Mouse (Mus musculus) lung, postnatal 0 days (tissue): ENCODE data around the gene Nkx2-5. TPM values are rescaled to one million over a fixed set of nuclear protein-coding genes. Genes with fewer than 3 reads are reported as not detected.

ENCODE experiments used
- ATAC-seq: fragments of 200-750 bp; cut with Nextera tagmentation; 2 replicates; pipeline ENCODE4 v1.8.0; 2017; ENCODE audit warnings: moderate library complexity
- DNase-seq: peaks from one replicate; pipeline ENCODE4 v3.0.0-alpha.2; 2016; ENCODE audit warnings: low spot score
- H3K27ac ChIP-seq: fragments of 300-500 bp; sonication (generic); 2 replicates; pipeline ENCODE4 v1.5.1; 2014; ENCODE audit warnings: antibody characterized with exemption, mild to moderate bottlenecking, low read length, mixed read lengths
- H3K27me3 ChIP-seq: fragments of 300-500 bp; sonication (generic); replicated peaks from 2 replicates; pipeline ENCODE4 v1.6.1; 2014; ENCODE audit warnings: low read length, mixed read lengths; ENCODE audit not compliant: insufficient read depth
- H3K36me3 ChIP-seq: fragments of 300-500 bp; sonication (generic); 2 replicates; pipeline ENCODE4 v1.6.1; 2014; ENCODE audit warnings: low read length, mixed read lengths; ENCODE audit not compliant: insufficient read depth
- H3K4me1 ChIP-seq: fragments of 300-500 bp; sonication (generic); 2 replicates; pipeline ENCODE4 v1.6.1; 2014; ENCODE audit warnings: antibody characterized with exemption, low read depth, low read length, mixed read lengths; ENCODE audit not compliant: insufficient read depth
- H3K4me2 ChIP-seq: fragments of 300-500 bp; sonication (generic); replicated peaks from 2 replicates; pipeline ENCODE4 v1.6.1; 2014; ENCODE audit warnings: low read depth, mild to moderate bottlenecking, low read length, moderate library complexity, mixed read lengths
- H3K4me3 ChIP-seq: fragments of 300-500 bp; sonication (generic); 2 replicates; pipeline ENCODE4 v1.5.1; 2014; ENCODE audit warnings: low read depth, low read length
- H3K9ac ChIP-seq: fragments of 300-500 bp; sonication (generic); replicated peaks from 2 replicates; pipeline ENCODE4 v1.6.1; 2014; ENCODE audit warnings: low read depth, mild to moderate bottlenecking
- H3K9me3 ChIP-seq: fragments of 300-500 bp; sonication (generic); 2 replicates; pipeline ENCODE4 v1.6.1; 2016; ENCODE audit warnings: low read length, mixed read lengths
- CTCF ChIP-seq: IDR thresholded peaks from 2 replicates; pipeline ENCODE4 v1.5.1; 2016; ENCODE audit warnings: antibody characterized with exemption, mild to moderate bottlenecking
- EP300 ChIP-seq: IDR thresholded peaks from 2 replicates; pipeline ENCODE4 v1.6.1; 2016; ENCODE audit warnings: antibody characterized with exemption, mild to moderate bottlenecking, control low read depth
- WGBS: fragments of 180-500 bp; shearing (Covaris S2); extraction: QIAGEN DNeasy Blood & Tissue Kit; methylation state at CpG from one replicate; pipeline ENCODE4 v1.1.7; 2014; 5-methylcytosine and 5-hydroxymethylcytosine counted together
- polyA plus RNA-seq: library from polyadenylated mRNA; unstranded; fragments of >200 nt; fragmentation: Nextera tagmentation; extraction: Ambion mirVana; gene quantifications from 2 replicates; pipeline ENCODE4 v1.2.1, GENCODE M21; 2015

Gene Nkx2-5
- polyA plus RNA-seq, 1 experiment from 2014 or later, result 0.38 TPM

- no peak overlapping the region for H3K4me2 ChIP-seq
Measured at GRCm38 (mm10) chr17:26813497-26813896, 31.3 kb downstream of the Nkx2-5 start.

GRCm38 (mm10) chr17:26812607-26813006, 32.2 kb downstream of the Nkx2-5 start:
- H3K27me3 ChIP-seq, result no peaks in the 10 kb centered on the region
- H3K4me1 ChIP-seq, result no peaks in the 10 kb centered on the region
- no peak overlapping the region for H3K4me2 ChIP-seq
- 66% methylated on average over 2 of the region's 2 CpGs for WGBS
- no peak for DNase-seq
- H3K9me3 ChIP-seq, result no peaks in the 10 kb centered on the region
- no peak overlapping the region for H3K9ac ChIP-seq
- no peak for ATAC-seq
- H3K27ac ChIP-seq, result no peak overlapping the region
- TF ChIP-seq EP300 (no peak), CTCF (no peak)
- H3K36me3 ChIP-seq, result no peaks in the 10 kb centered on the region
- H3K4me3 ChIP-seq, result no peak overlapping the region

More at GRCm38 (mm10) chr17:26813497-26813896, 31.3 kb downstream of the Nkx2-5 start:
- Histone ChIP-seq H3K4me3 (no peak overlapping the region), H3K4me1 (no peaks in the 10 kb centered on the region), H3K27me3 (no peaks in the 10 kb centered on the region), H3K27ac (no peak overlapping the region), H3K9ac (no peak overlapping the region), H3K9me3 (no peaks in the 10 kb centered on the region), H3K36me3 (no peaks in the 10 kb centered on the region)
- no peak for TF ChIP-seq CTCF
- no peak for TF ChIP-seq EP300
- ATAC-seq (no peak), DNase-seq (no peak)
- 59% methylated on average over 9 of the region's 9 CpGs for WGBS

- no peak overlapping the region for H3K9ac ChIP-seq
- no peaks in the 10 kb centered on the region for H3K27me3 ChIP-seq
- no peaks in the 10 kb centered on the region for H3K36me3 ChIP-seq
- no peak overlapping the region for H3K4me3 ChIP-seq
- ATAC-seq, result no peak
- H3K4me2 ChIP-seq, result no peak overlapping the region
- no peak for TF ChIP-seq CTCF
- TF ChIP-seq EP300, result no peak
- 63% methylated on average over 3 of the region's 3 CpGs for WGBS
- no peaks in the 10 kb centered on the region for H3K4me1 ChIP-seq
- no peak overlapping the region for H3K27ac ChIP-seq
- DNase-seq, result no peak
- H3K9me3 ChIP-seq, result no peaks in the 10 kb centered on the region
Measured at GRCm38 (mm10) chr17:26802886-26803285, 41.9 kb downstream of the Nkx2-5 start.

- Histone ChIP-seq H3K9me3 (no peaks in the 10 kb centered on the region), H3K27me3 (no peaks in the 10 kb centered on the region), H3K27ac (no peak overlapping the region), H3K4me3 (no peak overlapping the region), H3K4me2 (no peak overlapping the region), H3K36me3 (peaks cover 3% of the 10 kb centered on the region; the same call in 1 of the 2 replicates), H3K4me1 (no peaks in the 10 kb centered on the region), H3K9ac (no peak overlapping the region)
- no peak for TF ChIP-seq EP300
- no peak for TF ChIP-seq CTCF
- 60% methylated on average over 6 of the region's 6 CpGs for WGBS
- DNase-seq (no peak), ATAC-seq (no peak)
Measured at GRCm38 (mm10) chr17:26797379-26798128, 47.3 kb downstream of the Nkx2-5 start.

- 63% methylated on average over 6 of the region's 7 CpGs for WGBS
- Histone ChIP-seq H3K27me3 (no peaks in the 10 kb centered on the region), H3K4me3 (no peak overlapping the region), H3K4me2 (no peak overlapping the region), H3K9ac (no peak overlapping the region), H3K4me1 (no peaks in the 10 kb centered on the region), H3K9me3 (no peaks in the 10 kb centered on the region), H3K36me3 (peaks cover 19% of the 10 kb centered on the region; the same call in 1 of the 2 replicates), H3K27ac (no peak overlapping the region)
- no peak for DNase-seq
- no peak for TF ChIP-seq CTCF
- no peak for TF ChIP-seq EP300
- no peak for ATAC-seq
Measured at GRCm38 (mm10) chr17:26795386-26795785, 49.4 kb downstream of the Nkx2-5 start.

GRCm38 (mm10) chr17:26794744-26795143, 50.1 kb downstream of the Nkx2-5 start:
- Histone ChIP-seq H3K4me1 (no peaks in the 10 kb centered on the region), H3K4me3 (no peak overlapping the region), H3K27ac (no peak overlapping the region), H3K36me3 (peaks cover 22% of the 10 kb centered on the region; the same call in 1 of the 2 replicates), H3K9me3 (no peaks in the 10 kb centered on the region), H3K9ac (no peak overlapping the region), H3K4me2 (no peak overlapping the region), H3K27me3 (no peaks in the 10 kb centered on the region)
- TF ChIP-seq CTCF (peak; percentile 85), EP300 (no peak)
- DNase-seq (peak; percentile 63), ATAC-seq (no peak)
- WGBS, result 22% methylated on average over 3 of the region's 3 CpGs
